Mouse (Mus musculus) forebrain, embryonic 11.5 days (tissue): Measurements from ENCODE around the gene Trmt61a. TPM values are rescaled to one million over a fixed set of nuclear protein-coding genes. Genes with fewer than 3 reads are reported as not detected.

ENCODE experiments used
- ATAC-seq: fragments of 200-750 bp; cut with Nextera tagmentation; replicated peaks from 2 replicates; pipeline ENCODE4 v1.8.0; 2017; ENCODE audit warnings: moderate TSS enrichment; ENCODE audit not compliant: low FRiP score
- DNase-seq: peaks from one replicate; pipeline ENCODE4 v3.0.0-alpha.2; 2017; ENCODE audit warnings: low spot score
- H3K27ac ChIP-seq: fragments of 300-500 bp; sonication (generic); 2 replicates; pipeline ENCODE4 v1.5.1; 2014; ENCODE audit warnings: low read depth, low read length
- H3K27me3 ChIP-seq: fragments of 300-500 bp; sonication (generic); 2 replicates; pipeline ENCODE4 v1.6.1; 2014; ENCODE audit warnings: mild to moderate bottlenecking, low read length, mixed read lengths; ENCODE audit not compliant: control insufficient read depth, insufficient read depth
- H3K36me3 ChIP-seq: fragments of 300-500 bp; sonication (generic); 2 replicates; pipeline ENCODE4 v1.6.1; 2014; ENCODE audit warnings: mild to moderate bottlenecking, low read length, moderate library complexity, mixed read lengths; ENCODE audit not compliant: control insufficient read depth, insufficient read depth
- H3K4me1 ChIP-seq: fragments of 300-500 bp; sonication (generic); replicated peaks from 2 replicates; pipeline ENCODE4 v1.6.1; 2014; ENCODE audit warnings: low read length, mixed read lengths; ENCODE audit not compliant: control insufficient read depth, insufficient read depth
- H3K4me2 ChIP-seq: fragments of 300-500 bp; sonication (generic); 2 replicates; pipeline ENCODE4 v1.6.1; 2014; ENCODE audit warnings: low read depth, mild to moderate bottlenecking, low read length, moderate library complexity, mixed read lengths; ENCODE audit not compliant: severe bottlenecking
- H3K4me3 ChIP-seq: fragments of 300-500 bp; sonication (generic); 2 replicates; pipeline ENCODE4 v1.5.1; 2014; ENCODE audit warnings: low read depth, low read length
- H3K9ac ChIP-seq: fragments of 300-500 bp; sonication (generic); 2 replicates; pipeline ENCODE4 v1.6.1; 2014; ENCODE audit warnings: low read length
- H3K9me3 ChIP-seq: fragments of 300-500 bp; sonication (generic); 2 replicates; pipeline ENCODE4 v1.6.1; 2016; ENCODE audit warnings: low read length, mixed read lengths; ENCODE audit not compliant: control insufficient read depth
- WGBS: fragments of 180-500 bp; shearing (Covaris S2); extraction: QIAGEN DNeasy Blood & Tissue Kit; methylation state at CpG from one replicate; pipeline ENCODE4 v1.1.7; 2014; 5-methylcytosine and 5-hydroxymethylcytosine counted together
- polyA plus RNA-seq: library from polyadenylated mRNA; unstranded; fragments of >200 nt; fragmentation: Nextera tagmentation; extraction: Ambion mirVana; gene quantifications from 2 replicates; pipeline ENCODE4 v1.2.1, GENCODE M21; 2014

Gene Trmt61a
- polyA plus RNA-seq, 1 experiment from 2014 or later = 12.9 TPM

DNA sequence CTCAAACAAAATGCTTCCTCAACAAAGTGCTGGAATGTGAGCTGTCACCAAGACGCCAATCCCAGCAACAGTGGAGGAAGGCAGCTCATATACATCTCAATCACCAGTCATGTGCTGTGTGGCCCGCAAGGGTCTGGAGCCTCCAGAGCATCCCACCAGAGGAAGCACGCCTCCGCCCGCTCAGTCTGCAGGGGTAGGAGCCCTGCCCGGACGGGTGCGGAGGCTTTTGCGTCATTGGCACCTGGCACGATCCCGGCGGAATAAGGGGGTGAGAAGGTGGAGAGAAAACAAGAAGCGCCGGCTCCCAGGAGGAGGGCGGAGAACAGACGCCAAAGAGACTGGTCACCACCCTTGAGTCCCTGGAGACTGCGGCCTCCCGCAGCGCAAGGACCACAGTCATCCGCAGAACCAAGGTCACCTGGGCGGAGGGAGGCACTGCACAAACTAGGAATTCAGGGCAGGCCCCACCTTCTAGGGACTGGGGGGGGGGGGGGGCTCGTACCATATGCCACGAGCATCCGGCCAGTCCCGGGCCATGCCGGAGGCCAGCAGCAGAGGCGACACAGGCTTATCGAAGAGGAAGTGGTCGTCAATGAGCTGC is 7.4 kb upstream of the Trmt61a start:
- no peak for ATAC-seq
- peak; percentile 63 for DNase-seq
- peaks cover 4% of the 10 kb centered on the region for H3K27me3 ChIP-seq
- H3K9ac ChIP-seq = peak overlapping the region; percentile 93
- peaks cover 4% of the 10 kb centered on the region for H3K36me3 ChIP-seq
- H3K4me1 ChIP-seq = peaks cover 16% of the 10 kb centered on the region
- H3K4me2 ChIP-seq = peak overlapping the region; percentile 93
- H3K4me3 ChIP-seq = peak overlapping the region; percentile 91
- H3K9me3 ChIP-seq = no peaks in the 10 kb centered on the region
- peak overlapping the region; percentile 82; the same call in 1 of the 2 replicates for H3K27ac ChIP-seq
- 2% methylated on average over 27 of the region's 29 CpGs for WGBS

GRCm38 (mm10) chr12:111670976-111671375 is 6.9 kb upstream of the Trmt61a start:
- peak overlapping the region; percentile 93 for H3K9ac ChIP-seq
- H3K27me3 ChIP-seq = peaks cover 4% of the 10 kb centered on the region
- no peak for DNase-seq
- peak overlapping the region; percentile 93 for H3K4me2 ChIP-seq
- H3K27ac ChIP-seq = peak overlapping the region; percentile 82; the same call in 1 of the 2 replicates
- H3K9me3 ChIP-seq = no peaks in the 10 kb centered on the region
- WGBS = 0% methylated on average over 35 of the region's 35 CpGs
- 0 out of 2 replicates have a peak, but pooled peaks have one; percentile 1 for ATAC-seq
- H3K4me1 ChIP-seq = peaks cover 16% of the 10 kb centered on the region
- peaks cover 4% of the 10 kb centered on the region for H3K36me3 ChIP-seq
- H3K4me3 ChIP-seq = peak overlapping the region; percentile 91

GRCm38 (mm10) chr12:111671431-111671902 is 6.4 kb upstream of the Trmt61a start:
- Histone ChIP-seq H3K4me3 (peak overlapping the region; percentile 91), H3K27ac (peak overlapping the region; percentile 82; the same call in 1 of the 2 replicates), H3K27me3 (peaks cover 6% of the 10 kb centered on the region), H3K36me3 (peaks cover 4% of the 10 kb centered on the region), H3K9me3 (no peaks in the 10 kb centered on the region), H3K4me1 (peaks cover 16% of the 10 kb centered on the region), H3K9ac (peak overlapping the region; percentile 93), H3K4me2 (peak overlapping the region; percentile 93)
- DNase-seq (peak; percentile 86), ATAC-seq (peak; percentile 55)
- under 1% methylated on average over 34 of the region's 34 CpGs for WGBS

DNA sequence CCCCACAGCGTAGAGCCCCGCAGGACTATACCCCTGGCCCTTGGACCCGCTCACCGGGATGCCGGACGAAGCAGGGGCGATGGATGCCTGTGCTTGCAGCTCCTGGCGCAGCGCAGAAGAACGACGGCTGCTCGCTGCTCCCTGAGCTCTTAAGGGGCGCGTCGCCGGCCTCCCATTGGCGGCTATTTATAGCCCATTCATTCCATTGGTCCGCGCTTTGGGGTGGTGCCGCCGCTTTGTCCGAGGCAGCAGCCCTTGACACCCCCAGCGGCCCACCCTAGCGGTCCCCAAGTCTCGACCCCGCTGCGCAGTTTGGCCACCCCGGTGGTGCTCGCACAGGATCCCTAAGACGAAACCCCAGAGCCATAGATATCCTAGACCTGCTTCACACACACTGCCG is 5.7 kb upstream of the Trmt61a start, which contains the start of gene Ckb:
Ckb (minus strand) TSS at position 163 of the 400 bp plus-strand sequence.
- H3K9ac ChIP-seq = peak within 1 kb of the TSS; percentile 93
- H3K9me3 ChIP-seq = no peaks in the 10 kb centered on the region
- peak within 1 kb of the TSS; percentile 93 for H3K4me2 ChIP-seq
- H3K27me3 ChIP-seq = peaks cover 6% of the 10 kb centered on the region
- peak within 1 kb of the TSS; percentile 82 for H3K27ac ChIP-seq
- ATAC-seq = peak; percentile 86
- under 1% methylated on average over 31 of the region's 31 CpGs for WGBS
- peak; percentile 92 for DNase-seq
- H3K36me3 ChIP-seq = peaks cover 4% of the 10 kb centered on the region
- H3K4me3 ChIP-seq = peak within 1 kb of the TSS; percentile 91
- H3K4me1 ChIP-seq = peaks cover 18% of the 10 kb centered on the region

- Histone ChIP-seq H3K9ac (peak overlapping the region; percentile 93), H3K9me3 (no peaks in the 10 kb centered on the region), H3K4me1 (peaks cover 22% of the 10 kb centered on the region), H3K36me3 (peaks cover 4% of the 10 kb centered on the region), H3K27me3 (peaks cover 6% of the 10 kb centered on the region), H3K27ac (peak overlapping the region; percentile 82; the same call in 1 of the 2 replicates), H3K4me2 (peak overlapping the region; percentile 93), H3K4me3 (peak overlapping the region; percentile 91)
- DNase-seq (no peak), ATAC-seq (no peak; the same call in 1 of the 2 replicates)
- 7% methylated on average over 12 of the region's 12 CpGs for WGBS
These were observed 5.3 kb upstream of the Trmt61a start for GRCm38 (mm10) chr12:111672581-111672980.

DNA sequence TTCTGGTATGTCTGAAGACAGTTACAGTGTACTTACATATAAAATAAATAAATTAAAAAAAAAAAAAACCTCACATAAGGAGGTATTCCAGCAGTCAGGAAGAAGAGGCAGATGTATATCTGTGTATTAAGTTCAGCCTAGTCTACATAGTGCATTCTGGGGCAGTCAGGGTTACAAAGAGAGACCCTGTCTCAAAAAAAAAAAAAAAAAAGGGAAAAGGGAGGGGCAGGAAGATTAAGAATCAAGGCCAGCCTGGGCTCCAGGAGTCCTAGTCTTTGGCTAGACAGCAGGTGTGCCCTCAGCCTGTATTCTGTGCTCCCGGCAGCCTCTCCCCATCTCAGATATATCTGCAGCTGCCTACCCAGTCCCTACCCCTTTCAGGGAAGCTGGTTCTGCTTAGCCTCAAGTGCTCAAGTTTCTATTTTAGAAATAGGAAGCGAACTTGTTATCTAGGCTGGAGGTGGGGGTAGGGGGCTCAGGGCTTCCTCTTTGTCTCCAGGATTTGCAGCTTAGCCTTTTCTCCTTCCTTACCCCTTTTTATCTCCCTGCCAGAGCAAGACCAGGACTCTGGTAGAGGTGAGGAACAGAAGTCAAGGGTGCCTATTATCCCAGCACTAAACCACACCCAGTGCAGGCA is 2.9 kb upstream of the Trmt61a start:
- 70% methylated on average over 2 of the region's 2 CpGs for WGBS

GRCm38 (mm10) chr12:111675797-111676580 is 1.9 kb upstream of the Trmt61a start:
- H3K36me3 ChIP-seq = no peaks in the 10 kb centered on the region
- H3K4me2 ChIP-seq = no peak overlapping the region
- H3K9ac ChIP-seq = no peak overlapping the region
- peaks cover 19% of the 10 kb centered on the region for H3K4me1 ChIP-seq
- peaks cover 6% of the 10 kb centered on the region for H3K27me3 ChIP-seq
- ATAC-seq (no peak), DNase-seq (no peak)
- H3K27ac ChIP-seq = no peak overlapping the region
- 85% methylated on average over 6 of the region's 6 CpGs for WGBS
- no peaks in the 10 kb centered on the region; the same call in 1 of the 2 replicates for H3K9me3 ChIP-seq
- no peak overlapping the region for H3K4me3 ChIP-seq

More for the DNA sequence above, 2.9 kb upstream of the Trmt61a start:
- Histone ChIP-seq H3K27me3 (peaks cover 6% of the 10 kb centered on the region), H3K4me1 (peaks cover 20% of the 10 kb centered on the region), H3K9me3 (no peaks in the 10 kb centered on the region; the same call in 1 of the 2 replicates), H3K4me3 (no peak overlapping the region), H3K36me3 (peaks cover 4% of the 10 kb centered on the region), H3K9ac (no peak overlapping the region), H3K27ac (no peak overlapping the region), H3K4me2 (no peak overlapping the region)
- ATAC-seq = no peak
- no peak for DNase-seq

DNA sequence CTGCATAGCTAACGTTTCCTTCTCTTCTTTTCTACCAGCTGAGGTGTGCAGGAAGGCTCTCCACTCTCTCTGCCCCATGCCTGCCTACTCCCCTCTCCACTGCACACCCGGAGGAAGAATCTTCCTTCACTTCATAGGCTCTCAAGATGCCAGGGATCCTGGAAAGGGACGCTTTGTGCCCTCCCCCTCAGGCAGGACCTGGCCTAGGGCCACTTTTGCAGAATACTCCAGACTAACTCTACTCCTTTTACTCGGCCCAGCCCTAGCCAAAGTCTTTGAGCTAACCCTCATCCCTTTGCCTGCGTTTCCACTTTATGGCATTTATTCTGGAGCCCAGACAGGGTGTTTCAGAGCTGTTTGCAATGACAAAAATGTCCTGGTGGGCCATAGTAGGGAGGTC is 484 bp upstream of the Trmt61a start:
- peaks cover 18% of the 10 kb centered on the region for H3K4me1 ChIP-seq
- H3K4me2 ChIP-seq = peak overlapping the region; percentile 98
- H3K36me3 ChIP-seq = no peaks in the 10 kb centered on the region; the same call in 1 of the 2 replicates
- 24% methylated on average over 5 of the region's 5 CpGs for WGBS
- peaks cover 6% of the 10 kb centered on the region for H3K27me3 ChIP-seq
- H3K9ac ChIP-seq = peak overlapping the region; percentile 73
- peak; percentile 5; the same call in 1 of the 2 replicates for ATAC-seq
- no peaks in the 10 kb centered on the region; the same call in 1 of the 2 replicates for H3K9me3 ChIP-seq
- peak overlapping the region; percentile 90 for H3K27ac ChIP-seq
- DNase-seq = no peak
- H3K4me3 ChIP-seq = peak overlapping the region; percentile 91
